Mouse (Mus musculus) neural tube, embryonic 11.5 days (tissue): Measurements from ENCODE around the gene Erbb2. TPM values are rescaled to one million over a fixed set of nuclear protein-coding genes. Genes with fewer than 3 reads are reported as not detected.

Source experiments
- ATAC-seq: fragments of 200-750 bp; cut with Nextera tagmentation; 2 replicates; pipeline ENCODE4 v1.8.0; 2017; ENCODE audit warnings: moderate number of reproducible peaks, mild to moderate bottlenecking, moderate TSS enrichment, moderate library complexity; ENCODE audit not compliant: insufficient read depth, low FRiP score, low TSS enrichment
- DNase-seq: peaks from one replicate; pipeline ENCODE4 v3.0.0-alpha.2; 2015; ENCODE audit warnings: low spot score
- H3K27ac ChIP-seq: fragments of 300-500 bp; sonication (generic); 2 replicates; pipeline ENCODE4 v1.5.1; 2014; ENCODE audit warnings: low read depth, mild to moderate bottlenecking, low read length
- H3K27me3 ChIP-seq: fragments of 300-500 bp; sonication (generic); 2 replicates; pipeline ENCODE4 v1.6.1; 2014; ENCODE audit warnings: mild to moderate bottlenecking, low read length, mixed read lengths; ENCODE audit not compliant: control insufficient read depth, insufficient read depth
- H3K36me3 ChIP-seq: fragments of 300-500 bp; sonication (generic); 2 replicates; pipeline ENCODE4 v1.6.1; 2014; ENCODE audit warnings: mild to moderate bottlenecking, low read length, moderate library complexity, mixed read lengths; ENCODE audit not compliant: control insufficient read depth, insufficient read depth
- H3K4me1 ChIP-seq: fragments of 300-500 bp; sonication (generic); 2 replicates; pipeline ENCODE4 v1.6.1; 2014; ENCODE audit warnings: low read length, mixed read lengths; ENCODE audit not compliant: control insufficient read depth, insufficient read depth
- H3K4me2 ChIP-seq: fragments of 300-500 bp; sonication (generic); 2 replicates; pipeline ENCODE4 v1.6.1; 2014; ENCODE audit warnings: low read depth, mild to moderate bottlenecking, moderate library complexity
- H3K4me3 ChIP-seq: fragments of 300-500 bp; sonication (generic); 2 replicates; pipeline ENCODE4 v1.5.1; 2014; ENCODE audit warnings: low read depth, low read length
- H3K9ac ChIP-seq: fragments of 300-500 bp; sonication (generic); 2 replicates; pipeline ENCODE4 v1.6.1; 2014; ENCODE audit warnings: mild to moderate bottlenecking, low read length
- H3K9me3 ChIP-seq: fragments of 300-500 bp; sonication (generic); 2 replicates; pipeline ENCODE4 v1.6.1; 2016; ENCODE audit warnings: low read length; ENCODE audit not compliant: control insufficient read depth
- WGBS: fragments of 180-500 bp; shearing (Covaris S2); extraction: QIAGEN DNeasy Blood & Tissue Kit; methylation state at CpG from one replicate; pipeline ENCODE4 v1.1.7; 2014; 5-methylcytosine and 5-hydroxymethylcytosine counted together
- polyA plus RNA-seq: library from polyadenylated mRNA; unstranded; fragments of >200 nt; fragmentation: Nextera tagmentation; extraction: Ambion mirVana; gene quantifications from 2 replicates; pipeline ENCODE4 v1.2.1, GENCODE M21; 2014

Gene Erbb2
- polyA plus RNA-seq, 1 experiment from 2014 or later: 22.3 TPM

DNA sequence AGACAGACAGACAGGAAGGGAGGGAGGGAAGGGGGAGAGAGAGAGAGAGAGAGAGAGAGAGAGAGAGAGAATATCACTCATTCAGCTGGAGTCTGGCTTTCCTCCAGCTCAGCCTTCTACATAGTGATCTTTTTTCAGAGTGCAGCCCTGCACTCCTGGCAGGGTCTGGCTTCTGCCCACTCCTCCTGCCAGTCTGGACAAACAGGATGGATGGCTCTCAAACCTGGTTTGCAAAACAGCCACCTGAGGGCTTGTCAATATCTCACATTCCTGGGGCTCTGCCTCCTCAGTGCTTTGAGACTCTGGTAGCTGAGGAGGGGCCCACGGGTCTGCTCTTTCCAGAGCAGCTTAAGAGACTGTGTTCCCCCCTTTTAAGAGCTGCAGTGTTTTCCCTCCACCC lies 33.0 kb downstream of the Erbb2 start:
- WGBS: 50% methylated on average over 1 of the region's 1 CpGs
- ATAC-seq: no peak

DNA sequence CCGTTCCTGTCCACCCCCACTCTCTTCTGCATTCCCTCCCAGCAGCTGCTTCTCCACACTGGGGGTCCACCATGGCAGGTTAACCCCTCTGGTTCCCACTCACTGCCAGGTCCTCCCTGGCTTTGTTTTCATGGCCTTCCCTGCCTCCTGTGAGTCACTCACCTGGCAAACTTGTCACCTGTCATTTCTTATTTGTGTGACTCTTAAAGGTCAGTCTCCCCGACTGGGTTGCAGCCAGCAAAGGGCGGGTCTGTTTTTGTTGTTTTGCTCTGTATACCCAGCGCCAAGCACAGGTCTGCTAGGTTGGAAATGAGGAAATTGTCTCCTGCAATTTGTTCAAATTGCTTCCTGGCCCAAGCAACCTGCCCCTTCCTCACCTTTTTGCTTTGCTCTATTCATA lies 33.4 kb downstream of the Erbb2 start:
- Histone ChIP-seq H3K4me1 (0 out of 2 replicates have a peak, but pooled peaks cover 2% of the 10 kb centered on the region), H3K4me2 (no peak overlapping the region), H3K9me3 (no peaks in the 10 kb centered on the region), H3K27me3 (peaks cover 4% of the 10 kb centered on the region), H3K27ac (no peak overlapping the region), H3K36me3 (no peaks in the 10 kb centered on the region), H3K4me3 (no peak overlapping the region), H3K9ac (no peak overlapping the region)
- WGBS: 60% methylated on average over 4 of the region's 4 CpGs
- ATAC-seq: no peak
- DNase-seq: no peak

More for the DNA sequence above, 33.0 kb downstream of the Erbb2 start:
- no peak overlapping the region for H3K4me2 ChIP-seq
- no peaks in the 10 kb centered on the region for H3K36me3 ChIP-seq
- H3K27ac ChIP-seq: no peak overlapping the region
- H3K4me1 ChIP-seq: 0 out of 2 replicates have a peak, but pooled peaks cover 2% of the 10 kb centered on the region
- no peak for DNase-seq
- H3K27me3 ChIP-seq: peaks cover 4% of the 10 kb centered on the region
- H3K9ac ChIP-seq: no peak overlapping the region
- no peak overlapping the region for H3K4me3 ChIP-seq
- no peaks in the 10 kb centered on the region for H3K9me3 ChIP-seq

DNA sequence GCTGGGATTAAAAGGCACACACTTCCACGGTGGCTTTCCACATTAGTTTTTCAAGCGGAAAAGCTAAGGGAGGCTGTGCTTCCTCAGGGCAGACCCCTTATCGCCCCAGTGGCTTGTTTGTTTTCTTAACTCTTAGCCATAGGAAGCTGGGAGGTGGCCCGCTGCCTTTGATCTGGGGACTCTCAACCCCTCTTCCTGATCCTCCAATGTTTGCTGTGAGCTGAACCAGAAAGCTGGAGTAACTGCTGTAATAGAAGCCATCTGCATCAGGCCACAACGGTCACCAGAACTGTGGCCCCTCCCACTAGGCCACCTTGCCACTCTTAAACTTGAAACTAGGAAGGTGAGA lies 33.9 kb downstream of the Erbb2 start, which contains the start of gene Grb7:
Grb7 (plus strand) TSS at position 182 of the 349 bp plus-strand sequence.
- WGBS: 10% methylated on average over 5 of the region's 5 CpGs
- Histone ChIP-seq H3K36me3 (no peaks in the 10 kb centered on the region), H3K9ac (no peak within 1 kb of the TSS), H3K27ac (no peak within 1 kb of the TSS), H3K4me3 (no peak within 1 kb of the TSS), H3K27me3 (peaks cover 4% of the 10 kb centered on the region), H3K9me3 (no peaks in the 10 kb centered on the region), H3K4me1 (0 out of 2 replicates have a peak, but pooled peaks cover 2% of the 10 kb centered on the region), H3K4me2 (no peak within 1 kb of the TSS)
- DNase-seq (no peak), ATAC-seq (no peak)

DNA sequence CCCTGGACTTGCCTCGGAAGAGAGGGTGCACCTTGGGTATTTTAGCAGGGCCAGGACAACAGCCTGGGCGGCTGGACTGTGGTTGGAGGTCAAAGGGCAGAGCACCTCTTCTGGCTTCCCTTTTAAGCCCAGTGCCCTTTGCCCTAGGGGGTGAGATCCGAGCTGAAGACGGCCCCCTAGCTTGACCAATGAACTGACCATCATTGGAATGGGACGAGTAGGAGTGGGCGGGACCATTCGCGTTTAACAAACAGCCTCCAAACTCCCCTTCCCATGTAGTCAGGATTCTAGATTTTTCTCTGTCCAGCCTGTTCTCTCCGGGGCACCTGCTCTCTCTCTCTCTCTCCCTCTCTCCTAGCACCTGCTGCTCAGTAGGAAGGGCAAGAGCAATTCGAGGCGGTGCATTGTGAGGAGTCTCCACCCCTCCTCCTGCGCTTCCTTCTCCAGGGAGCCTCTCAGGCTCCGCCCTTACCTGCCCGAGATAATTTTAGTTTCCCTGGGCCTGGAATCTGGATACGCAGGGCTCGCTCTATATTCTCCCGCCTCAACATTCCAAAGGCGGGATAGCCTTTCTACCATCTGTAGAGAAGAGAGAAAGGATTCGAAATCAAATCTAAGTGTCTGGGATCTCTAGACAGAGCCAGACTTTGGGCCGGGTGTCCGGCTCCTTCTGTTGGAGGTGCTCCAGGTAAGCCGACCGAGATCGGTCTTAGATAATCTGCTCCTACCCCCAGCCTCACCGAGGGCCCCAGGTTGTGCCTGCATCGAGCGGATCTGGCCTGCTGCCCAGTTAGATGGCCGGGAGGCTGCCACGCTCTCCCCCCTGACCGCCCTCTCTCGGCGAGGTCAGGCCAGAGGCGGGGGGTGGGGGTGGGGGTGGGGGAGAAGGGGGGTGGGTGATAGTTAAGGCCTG lies 34.5 kb downstream of the Erbb2 start:
- WGBS: 2% methylated on average over 33 of the region's 33 CpGs
- H3K27ac ChIP-seq: no peak overlapping the region
- H3K9me3 ChIP-seq: no peaks in the 10 kb centered on the region
- no peak for ATAC-seq
- 0 out of 2 replicates have a peak, but pooled peaks cover 2% of the 10 kb centered on the region for H3K4me1 ChIP-seq
- no peak overlapping the region for H3K9ac ChIP-seq
- H3K4me3 ChIP-seq: no peak overlapping the region
- DNase-seq: no peak
- H3K4me2 ChIP-seq: no peak overlapping the region
- H3K27me3 ChIP-seq: peaks cover 4% of the 10 kb centered on the region
- no peaks in the 10 kb centered on the region for H3K36me3 ChIP-seq

GRCm38 (mm10) chr11:98447475-98447834 lies 35.2 kb downstream of the Erbb2 start:
- DNase-seq: no peak
- Histone ChIP-seq H3K27ac (no peak overlapping the region), H3K27me3 (peaks cover 4% of the 10 kb centered on the region), H3K36me3 (no peaks in the 10 kb centered on the region), H3K9me3 (no peaks in the 10 kb centered on the region), H3K9ac (no peak overlapping the region), H3K4me2 (no peak overlapping the region), H3K4me1 (0 out of 2 replicates have a peak, but pooled peaks cover 2% of the 10 kb centered on the region), H3K4me3 (no peak overlapping the region)
- no peak for ATAC-seq
- WGBS: 13% methylated on average over 7 of the region's 7 CpGs

DNA sequence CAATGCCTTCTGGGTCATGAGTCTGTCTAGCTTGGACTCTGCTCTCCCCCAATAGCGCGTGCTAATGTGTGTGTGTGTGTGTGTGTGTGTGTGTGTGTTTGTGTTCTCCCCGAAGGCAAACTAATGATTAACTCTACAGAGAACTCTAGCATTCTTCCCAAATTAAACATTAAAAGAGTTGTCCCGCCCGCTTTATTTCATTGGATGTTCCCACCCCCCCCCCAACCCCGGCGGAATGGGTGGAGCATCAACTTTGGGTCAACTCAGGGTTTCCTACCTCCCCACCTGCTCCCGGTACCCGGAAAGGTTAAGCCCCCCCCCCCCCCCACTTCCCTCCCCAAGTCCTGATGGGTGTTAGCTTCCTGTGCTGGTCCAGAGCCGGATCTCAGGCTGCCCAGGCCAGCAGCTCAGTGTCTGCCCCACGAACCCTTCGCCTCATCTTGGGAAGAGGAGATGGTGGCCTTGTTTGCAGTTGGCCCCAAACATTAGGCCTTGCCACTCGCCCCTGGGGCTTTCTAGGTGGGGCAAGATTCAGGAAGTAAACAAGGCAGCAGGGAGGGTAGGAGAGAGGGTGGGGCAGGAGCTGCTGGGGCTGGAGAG lies 36.0 kb downstream of the Erbb2 start:
- H3K4me2 ChIP-seq: no peak overlapping the region
- no peak for ATAC-seq
- WGBS: 34% methylated on average over 11 of the region's 13 CpGs

GRCm38 (mm10) chr11:98449419-98449818 lies 37.1 kb downstream of the Erbb2 start:
- DNase-seq (no peak), ATAC-seq (no peak)
- no peak overlapping the region for H3K9ac ChIP-seq
- no peak overlapping the region for H3K4me3 ChIP-seq
- no peak overlapping the region for H3K27ac ChIP-seq
- H3K27me3 ChIP-seq: peaks cover 4% of the 10 kb centered on the region
- H3K4me1 ChIP-seq: 0 out of 2 replicates have a peak, but pooled peaks cover 2% of the 10 kb centered on the region
- H3K9me3 ChIP-seq: no peaks in the 10 kb centered on the region
- H3K36me3 ChIP-seq: no peaks in the 10 kb centered on the region
- 76% methylated on average over 3 of the region's 3 CpGs for WGBS
- H3K4me2 ChIP-seq: no peak overlapping the region

More for the DNA sequence above, 36.0 kb downstream of the Erbb2 start:
- Histone ChIP-seq H3K9me3 (no peaks in the 10 kb centered on the region), H3K4me1 (0 out of 2 replicates have a peak, but pooled peaks cover 2% of the 10 kb centered on the region), H3K4me3 (no peak overlapping the region), H3K36me3 (no peaks in the 10 kb centered on the region), H3K27ac (no peak overlapping the region), H3K27me3 (peaks cover 4% of the 10 kb centered on the region), H3K9ac (no peak overlapping the region)
- no peak for DNase-seq

GRCm38 (mm10) chr11:98449921-98450771 lies 37.9 kb downstream of the Erbb2 start:
- no peaks in the 10 kb centered on the region for H3K9me3 ChIP-seq
- H3K9ac ChIP-seq: no peak overlapping the region
- WGBS: 86% methylated on average over 20 of the region's 20 CpGs
- ATAC-seq (no peak), DNase-seq (no peak)
- H3K4me1 ChIP-seq: 0 out of 2 replicates have a peak, but pooled peaks cover 2% of the 10 kb centered on the region
- no peaks in the 10 kb centered on the region for H3K36me3 ChIP-seq
- H3K27ac ChIP-seq: no peak overlapping the region
- H3K4me2 ChIP-seq: no peak overlapping the region
- H3K27me3 ChIP-seq: peaks cover 4% of the 10 kb centered on the region
- no peak overlapping the region for H3K4me3 ChIP-seq
